ENCODE assay signal across 12 mouse cellular contexts in the genomic region with DNA sequence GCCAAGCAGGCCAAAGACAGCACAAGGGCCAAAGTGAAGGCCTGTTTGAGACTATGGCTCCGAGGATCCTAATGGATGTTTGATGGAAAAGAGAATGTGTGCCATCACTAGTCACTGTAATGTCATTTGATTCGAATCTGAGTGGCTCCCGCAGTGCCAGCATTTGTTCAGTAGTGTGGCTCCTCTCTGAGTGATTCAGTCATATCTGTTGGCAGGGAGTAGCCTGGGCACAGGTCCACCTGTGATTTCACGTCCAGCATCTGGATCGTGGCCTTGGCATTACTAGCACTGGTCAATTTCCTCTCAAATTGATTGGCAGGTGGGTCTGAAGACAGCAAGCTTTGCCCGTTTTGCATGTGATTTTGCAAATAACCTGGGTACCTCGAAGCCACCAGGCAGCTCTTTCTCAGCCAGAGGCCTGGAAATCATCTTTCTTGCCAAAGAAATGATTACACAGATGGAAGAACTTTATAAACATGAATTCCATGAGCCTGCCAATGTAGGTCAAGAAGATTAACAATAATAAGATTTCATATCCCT. TPM values are rescaled to one million over a fixed set of nuclear protein-coding genes. Genes with fewer than 3 reads are reported as not detected.
DNase-seq lines count a peak whose midpoint lies in the region; ATAC-seq lines count a peak whose summit lies in the region.
"Had no signal": no experiment of that assay in that cellular context is flagged by ENCODE, and none has a peak within 500 bp of the region (broad histone marks: within the 10 kb centered on the region; RNA-seq: fewer than 3 reads in every experiment).

No protein-coding gene starts in this region.

- no peak overlapping the region for H3K4me3 ChIP-seq in hindbrain, embryonic 15.5 days
- H3K4me3 ChIP-seq in hindbrain, embryonic 10.5 days, result no peak overlapping the region
- H3K4me3 ChIP-seq: limb, embryonic 15.5 days; myocyte had no signal

- DNase-seq in hindbrain, embryonic 10.5 days (ENCODE audit: low spot score), result no peak
- DNase-seq in adipocyte (ENCODE audit: low spot score), result peak; percentile 38
- peak; percentile 68 for DNase-seq in adrenal gland, adult 8-10 months
- DNase-seq in cerebellum, adult 9-10 months, result peak; percentile 29
- DNase-seq in thymus, postnatal 4 days, result no peak
- DNase-seq: lung, postnatal 14 days had no signal

- no peaks in the 10 kb centered on the region for H3K36me3 ChIP-seq in hindbrain, embryonic 15.5 days
- no peaks in the 10 kb centered on the region for H3K36me3 ChIP-seq in hindbrain, embryonic 10.5 days
- H3K36me3 ChIP-seq: limb, embryonic 15.5 days had no signal

- 72% methylated on average over 7 of the region's 7 CpGs for WGBS in hindbrain, embryonic 15.5 days
- WGBS in hindbrain, embryonic 10.5 days, result 93% methylated on average over 7 of the region's 7 CpGs

- no peak overlapping the region for H3K9ac ChIP-seq in hindbrain, embryonic 15.5 days
- H3K9ac ChIP-seq: limb, embryonic 15.5 days had no signal

- H3K4me1 ChIP-seq in hindbrain, embryonic 15.5 days (replicated peaks), result no peaks in the 10 kb centered on the region
- no peaks in the 10 kb centered on the region for H3K4me1 ChIP-seq in hindbrain, embryonic 10.5 days (replicated peaks)

- no peaks in the 10 kb centered on the region for H3K27me3 ChIP-seq in hindbrain, embryonic 15.5 days
- H3K27me3 ChIP-seq in hindbrain, embryonic 10.5 days (ENCODE audit: insufficient read depth, poor library complexity, severe bottlenecking), result no peaks in the 10 kb centered on the region
- H3K27me3 ChIP-seq: limb, embryonic 15.5 days had no signal

- H3K9me3 ChIP-seq in hindbrain, embryonic 15.5 days, result no peaks in the 10 kb centered on the region
- H3K9me3 ChIP-seq in hindbrain, embryonic 10.5 days, result peaks cover 3% of the 10 kb centered on the region; the same call in 1 of the 2 replicates
- H3K9me3 ChIP-seq: limb, embryonic 15.5 days had no signal

- H3K27ac ChIP-seq in hindbrain, embryonic 15.5 days (replicated peaks), result no peak overlapping the region
- H3K27ac ChIP-seq in hindbrain, embryonic 10.5 days, result no peak overlapping the region
- H3K27ac ChIP-seq: limb, embryonic 15.5 days had no signal

- H3K4me2 ChIP-seq in hindbrain, embryonic 15.5 days, result no peak overlapping the region
- H3K4me2 ChIP-seq: limb, embryonic 15.5 days had no signal

- ATAC-seq in hindbrain, embryonic 15.5 days (ENCODE audit: low FRiP score, low read depth), result peak; percentile 76
- no peak for ATAC-seq in frontal cortex, adult (ENCODE audit: low TSS enrichment)
- no peak for ATAC-seq in monocyte, adult 5-6 weeks (replicated peaks; ENCODE audit: insufficient number of reproducible peaks, low FRiP score, low TSS enrichment, poor library complexity, severe bottlenecking)
- ATAC-seq: intestine, embryonic 16.5 days had no signal

RNA-seq across cellular contexts. Expression of a gene that starts 41.7 kb away (rescaled TPM):
- 6.1 and 6.8 TPM in 2 replicates for polyA plus RNA-seq in hindbrain, embryonic 15.5 days (2015; fragmentation: Nextera tagmentation; extraction: Ambion mirVana)
- polyA plus RNA-seq in hindbrain, embryonic 10.5 days (2016; fragmentation: Nextera tagmentation; extraction: Ambion mirVana), result 16.3 and 18.1 TPM in 2 replicates
- total RNA-seq in adrenal gland, adult 8-10 months (2022), result 100 to 1,000 TPM in 2 of 4 experiments, 10 to 100 TPM in 2; 99.4 to 150 (median 100) TPM
- 1.1 to 2.5 TPM in 2 of 3 replicates, not detected in the other for total RNA-seq in monocyte, adult 5-6 weeks (2017)

Comparison
In these comparisons a context has a peak if more than half of its experiments do, and no peak if none do; other contexts are left out.
1. DNase-seq: peak in adipocyte (single experiment), adrenal gland, adult 8-10 months (single experiment) and cerebellum, adult 9-10 months (single experiment); none in hindbrain, embryonic 10.5 days (single experiment) and thymus, postnatal 4 days (single experiment).
2. RNA of a gene that starts 41.7 kb away (total RNA-seq): 99.4 to 150 TPM in adrenal gland, adult 8-10 months; 1.1 to 2.5 TPM in monocyte, adult 5-6 weeks; every median in the first group is over 10 times any median in the second.